Mouse (Mus musculus) kidney, adult 2 months (tissue): ENCODE data around the gene Map2k2.
A peak's percentile ranks its signal among the peaks of the same experiment; 100 is the strongest.

Source experiments
- CTCF ChIP-seq: fragments of 200-500 bp; conservative IDR thresholded peaks from 2 replicates; pipeline ENCODE4 v1.5.1; 2011; ENCODE audit warnings: low read depth, mild to moderate bottlenecking, control low read depth, low read length, moderate library complexity, mixed read lengths; ENCODE audit not compliant: insufficient read depth, insufficient read length
- POLR2A ChIP-seq: fragments of 200-500 bp; IDR thresholded peaks from one replicate; pipeline ENCODE4 v1.6.1; 2011; ENCODE audit warnings: low read depth, low read length, control low read depth

DNA sequence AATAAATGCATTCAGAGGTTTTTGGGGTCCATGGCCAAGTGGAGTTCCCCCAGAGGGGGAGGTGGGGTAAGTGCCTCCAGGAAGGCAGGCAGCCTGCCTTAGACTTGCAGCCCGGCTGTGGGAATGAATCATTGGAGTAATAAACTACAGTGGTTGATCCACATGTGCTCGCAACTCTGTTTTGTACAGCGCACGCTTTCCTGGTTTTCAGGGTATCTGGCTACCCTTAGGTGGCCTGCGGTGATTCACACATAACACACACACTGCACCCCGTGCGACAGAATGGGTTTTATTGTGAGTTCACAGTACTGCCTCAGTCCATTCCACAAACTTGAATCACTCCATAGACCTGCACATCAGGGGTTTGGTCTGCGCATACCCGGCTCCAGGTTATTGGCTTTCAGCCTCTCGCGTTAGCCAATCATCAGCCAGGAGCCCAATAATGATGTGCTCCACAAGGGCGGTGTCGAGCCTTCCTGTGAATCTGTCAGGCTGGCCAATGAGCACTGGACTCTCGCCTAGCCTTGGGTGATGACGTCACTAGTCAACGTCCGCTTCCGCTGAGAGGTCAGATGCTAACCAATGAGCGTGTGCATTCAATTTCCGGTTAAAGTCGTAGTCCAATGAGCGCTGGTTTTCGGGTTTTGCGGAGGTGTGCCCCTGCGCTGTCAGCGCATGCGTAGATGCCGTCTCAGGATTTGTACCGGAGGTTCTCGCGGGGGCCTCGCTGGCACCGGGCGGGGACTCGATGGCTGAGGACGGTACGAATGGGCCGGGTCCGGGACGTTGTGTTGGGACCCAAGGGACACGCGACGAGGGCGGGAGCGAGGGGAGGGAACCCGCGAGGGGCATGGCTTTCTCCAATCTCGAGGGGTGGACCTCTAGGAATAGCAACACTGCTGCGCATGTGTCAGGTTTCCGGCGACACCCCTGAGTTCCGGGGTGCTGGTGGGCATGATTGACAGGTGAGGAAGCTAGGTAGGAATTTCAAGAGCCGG is 76.9 kb downstream of the Map2k2 start, which contains the start of gene Dapk3:
- TF ChIP-seq CTCF, result no peak
- TF ChIP-seq POLR2A, result peak; percentile 76
